Mouse (Mus musculus) frontal cortex, postnatal 10 days (tissue): ENCODE measurements around the gene Nme9.

Source experiments
- DNase-seq, 2 experiments: peaks; one replicate each; pipeline ENCODE4 v3.0.0; 2022; ENCODE audit warnings: low spot score in 2 of 2, mixed read lengths in 1 of 2

Nme9 gene

DNA sequence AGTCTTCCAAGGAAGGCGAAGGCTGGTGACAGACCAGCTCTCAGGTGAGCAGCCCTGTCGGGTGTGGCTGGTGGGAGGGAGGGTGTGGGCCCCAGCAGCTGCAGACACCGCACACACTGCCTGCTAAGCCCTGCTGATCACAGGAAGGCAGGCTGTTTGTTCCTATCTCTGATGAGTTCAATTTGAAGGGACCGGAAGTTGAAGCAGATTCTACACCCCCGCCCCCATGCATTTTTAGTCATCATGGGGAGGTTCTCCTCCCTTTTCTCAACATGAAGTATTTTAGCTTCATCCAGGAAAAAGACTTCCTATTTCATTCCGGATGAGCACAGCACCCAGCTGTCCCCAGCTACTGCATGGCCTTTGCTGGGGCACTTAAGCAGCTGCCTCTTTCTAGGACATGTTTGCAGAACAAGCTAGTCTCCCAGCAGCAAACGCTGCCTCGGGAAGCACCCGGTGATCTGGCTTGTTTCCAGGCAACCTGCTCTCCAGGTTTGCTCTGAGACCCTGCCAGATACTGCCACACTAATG is 28.0 kb downstream of the Nme9 start:
- no peak for DNase-seq

DNA sequence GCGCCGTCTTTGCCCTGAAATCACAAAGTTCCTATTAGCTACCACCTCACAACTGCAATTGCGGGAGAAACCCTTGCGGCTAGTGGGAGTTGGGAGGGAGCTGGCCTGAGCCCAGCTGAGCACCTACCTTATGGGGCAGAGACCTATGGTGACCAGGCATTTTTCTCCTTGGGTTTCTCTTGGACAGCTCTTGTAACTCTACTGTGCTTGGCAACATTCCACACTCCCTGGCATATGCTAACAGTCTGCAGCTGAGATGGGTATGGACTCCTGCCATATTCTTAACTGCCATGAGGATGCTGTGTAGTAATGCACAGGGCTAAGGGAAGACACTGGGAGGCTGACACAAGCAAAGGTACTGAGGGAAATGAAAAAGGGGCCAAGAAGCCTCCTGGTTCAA is 29.5 kb downstream of the Nme9 start:
- no peak for DNase-seq

DNA sequence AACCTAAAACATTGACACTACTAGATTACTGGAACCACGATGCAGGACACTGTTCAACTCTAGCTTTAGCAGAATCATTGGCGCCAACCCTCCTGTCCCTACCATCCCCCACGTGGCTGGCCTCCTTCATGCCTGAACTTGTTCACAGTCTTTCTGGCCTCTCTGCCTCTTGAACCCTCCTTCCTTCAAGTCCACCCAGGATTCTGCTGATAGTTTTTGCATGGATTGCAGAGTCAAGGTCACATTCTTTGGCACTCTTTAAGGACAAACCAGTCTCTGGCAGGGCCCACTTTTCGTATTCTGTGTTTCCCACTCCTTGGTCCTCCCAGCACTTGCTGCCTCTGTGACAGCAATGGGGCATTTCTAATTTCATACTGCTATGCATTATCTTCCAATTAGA is 31.9 kb downstream of the Nme9 start:
- DNase-seq: no peak

DNA sequence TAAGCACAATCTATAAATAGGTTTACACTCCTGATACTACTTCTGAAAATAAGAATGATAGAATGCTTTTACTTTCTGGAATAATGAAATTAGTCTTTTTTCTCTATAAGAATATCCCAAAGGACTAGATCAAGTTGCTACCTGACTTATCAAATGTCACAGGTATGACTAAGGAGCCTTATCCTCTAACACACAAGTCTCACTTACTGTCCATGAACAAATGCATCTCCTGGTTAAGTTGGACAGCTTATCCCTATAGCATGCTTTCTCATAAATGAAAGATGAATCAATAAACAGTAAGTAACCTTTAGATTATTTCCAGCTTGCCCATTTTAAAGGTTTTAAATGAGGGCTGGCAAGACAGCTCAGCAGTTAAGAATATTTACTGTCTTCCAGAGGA is 33.4 kb downstream of the Nme9 start:
- DNase-seq: no peak

DNA sequence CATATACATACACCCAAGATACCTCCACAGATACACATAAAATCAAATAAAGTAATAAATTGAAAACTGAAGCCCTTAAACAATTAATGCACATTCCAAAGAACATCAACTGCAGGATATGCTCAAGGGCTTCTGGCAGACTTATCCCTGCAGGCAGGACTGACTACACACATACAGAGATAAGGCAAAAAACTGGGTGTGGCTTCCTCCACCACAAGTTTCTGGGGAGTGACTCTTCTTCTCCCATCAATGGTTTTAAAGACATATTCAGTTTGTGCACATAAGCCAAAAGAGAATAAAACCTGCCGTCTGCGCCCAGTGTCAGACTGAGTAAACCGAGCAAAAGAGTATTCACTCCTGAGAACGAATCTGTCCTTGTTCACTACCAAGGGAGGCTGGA is 33.9 kb downstream of the Nme9 start:
- no peak for DNase-seq

DNA sequence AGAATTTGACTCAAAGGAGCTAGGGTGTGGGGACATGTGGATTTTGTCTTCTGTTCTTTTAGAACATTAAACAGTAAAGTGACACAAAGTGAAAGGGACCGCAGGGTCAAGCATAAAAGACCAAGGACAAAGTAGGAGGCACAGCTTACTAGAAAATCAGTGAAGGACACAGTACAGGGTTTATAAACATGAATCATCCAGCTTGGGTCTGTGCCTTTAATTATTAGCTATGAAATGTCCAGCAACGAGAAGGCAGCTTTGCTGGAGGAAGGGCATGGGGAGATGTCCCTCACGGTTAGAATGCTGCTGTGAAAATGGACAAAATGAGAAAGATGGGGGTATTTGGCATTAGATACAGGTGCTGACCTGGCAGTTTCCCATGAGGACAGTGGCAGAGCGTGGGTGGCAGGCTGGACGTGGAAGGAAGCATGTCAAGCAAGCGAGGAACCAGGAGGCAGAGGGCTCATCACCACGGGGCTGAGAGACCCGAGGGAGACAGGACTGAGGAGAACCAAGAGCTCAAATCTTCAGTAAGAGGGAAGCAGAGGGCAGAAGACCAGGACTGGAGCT is 35.9 kb downstream of the Nme9 start:
- no peak for DNase-seq

DNA sequence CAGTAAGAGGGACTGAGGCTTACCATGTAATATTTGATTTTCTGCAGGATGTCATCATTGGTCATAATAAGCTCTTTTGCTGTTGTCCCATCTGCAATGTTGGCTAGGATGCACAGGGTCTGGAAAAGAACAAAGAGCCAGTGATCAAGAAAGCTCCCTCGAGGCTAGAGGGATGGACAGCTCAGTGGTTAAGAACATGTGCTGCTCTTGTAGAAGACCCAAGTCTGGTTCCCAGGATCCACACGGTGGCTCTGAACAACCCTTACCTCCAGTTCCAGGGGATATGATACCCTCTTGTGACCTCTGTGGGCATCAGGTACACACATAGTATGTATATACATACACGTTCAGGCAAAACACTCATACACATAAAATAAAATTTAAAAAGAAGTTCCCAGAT is 36.6 kb downstream of the Nme9 start:
- DNase-seq: no peak

DNA sequence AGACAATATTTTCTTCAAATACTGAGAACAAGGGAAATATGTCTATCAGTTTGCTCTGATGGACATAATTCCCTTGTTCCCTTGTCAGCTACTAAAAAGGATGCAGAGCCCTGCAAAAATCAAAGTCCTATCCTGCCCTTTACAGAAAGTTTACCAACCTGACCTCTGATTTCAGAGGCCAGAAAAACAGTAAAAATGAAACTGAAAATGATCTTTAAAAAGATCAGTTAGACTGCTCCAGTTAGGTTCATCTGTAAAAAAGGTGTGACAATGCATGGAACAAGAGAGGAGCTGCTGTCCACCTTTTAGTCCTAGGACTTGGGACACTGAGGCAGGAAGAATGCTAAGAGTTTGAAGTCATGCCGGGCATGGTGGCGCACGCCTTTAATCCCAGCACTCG is 39.8 kb downstream of the Nme9 start:
- no peak for DNase-seq

DNA sequence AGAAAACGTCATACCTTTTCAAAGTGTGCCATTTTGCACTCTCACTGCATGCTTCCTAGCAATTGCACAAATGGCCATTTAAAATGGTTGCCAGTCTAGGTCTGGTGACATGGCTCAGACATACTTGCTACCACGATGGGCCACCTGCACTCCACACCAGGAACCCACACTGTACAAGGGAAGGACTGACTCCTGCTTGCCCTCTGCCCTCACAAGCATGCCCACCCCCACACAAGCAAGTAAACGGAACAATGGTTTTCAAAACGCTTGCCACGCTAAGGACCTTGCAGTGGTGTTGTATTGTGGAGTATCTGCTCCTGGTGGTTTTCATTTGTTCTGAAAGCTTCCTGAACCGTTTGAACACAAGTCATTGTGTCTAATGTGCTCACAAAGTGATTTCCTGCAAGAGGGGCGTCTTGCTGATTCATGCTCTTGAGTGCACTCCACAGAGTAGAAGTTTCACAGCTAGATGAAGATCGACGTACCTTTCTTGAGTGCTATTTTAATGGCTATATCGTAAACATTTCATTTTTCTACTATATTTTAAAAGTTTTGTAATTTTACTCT is 41.4 kb downstream of the Nme9 start:
- DNase-seq: no peak

DNA sequence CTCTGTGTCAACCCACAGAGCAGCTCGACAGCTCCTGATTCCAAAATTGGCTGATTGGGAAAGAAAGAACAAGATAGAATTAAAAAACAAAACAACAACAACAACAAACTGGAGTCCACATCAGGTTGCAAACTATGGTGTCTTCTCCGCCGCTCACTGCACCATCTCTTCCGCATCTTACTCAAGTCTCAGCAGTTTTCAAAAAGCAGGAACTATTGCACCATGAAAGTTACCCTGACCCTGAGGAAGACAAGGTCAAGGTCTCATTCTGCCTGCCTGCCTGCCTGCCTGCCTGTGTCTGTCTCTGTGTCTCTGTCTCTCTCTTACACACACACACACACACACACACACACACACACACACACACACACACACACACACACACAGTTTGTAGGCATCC is 48.1 kb downstream of the Nme9 start:
- no peak for DNase-seq

DNA sequence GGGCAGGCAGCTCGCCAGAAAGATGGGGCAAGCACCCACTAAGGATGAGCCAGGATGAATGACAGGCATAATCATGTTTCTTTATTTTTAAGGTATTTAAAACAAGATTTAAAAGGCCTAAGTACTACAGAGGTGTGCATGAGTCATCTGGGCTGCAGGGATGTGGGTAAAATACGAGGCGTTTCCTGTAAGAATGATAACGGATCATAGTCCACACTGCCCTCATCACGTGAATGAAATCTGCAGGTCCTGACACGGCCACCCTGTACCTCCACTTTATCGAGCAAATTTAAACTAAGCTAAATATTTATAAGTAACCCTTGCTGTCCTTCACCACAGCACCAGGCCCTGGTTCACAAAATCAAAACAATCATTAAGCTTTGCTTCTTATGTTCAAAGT is 54.6 kb downstream of the Nme9 start:
- DNase-seq: no peak
